Mouse (Mus musculus) brain, embryonic 14.5 days (tissue): Measurements from ENCODE around the gene Crhr1.

Experiments
- CTCF ChIP-seq: fragments of 200-500 bp; IDR thresholded peaks from 2 replicates; pipeline ENCODE4 v1.5.1; 2012; ENCODE audit warnings: inconsistent platforms, mild to moderate bottlenecking, moderate library complexity, borderline replicate concordance; ENCODE audit not compliant: insufficient read depth, insufficient read length; ENCODE audit errors: extremely low read depth
- POLR2A ChIP-seq: fragments of 200-500 bp; IDR thresholded peaks from 2 replicates; pipeline ENCODE4 v1.6.1; 2012; ENCODE audit warnings: mild to moderate bottlenecking, inconsistent platforms, borderline replicate concordance; ENCODE audit not compliant: poor library complexity, insufficient read depth, insufficient read length, severe bottlenecking; ENCODE audit errors: extremely low read depth

- TF ChIP-seq CTCF = no peak
- TF ChIP-seq POLR2A = no peak
These were observed 6.3 kb downstream of the Crhr1 start for GRCm38 (mm10) chr11:104138976-104139375.
